Mouse (Mus musculus) embryo, embryonic 9.5 days (tissue): ENCODE data around the gene Fnip1.

Source experiments
- DNase-seq: peaks from one replicate; pipeline ENCODE4 v3.0.0-alpha.2; 2017; ENCODE audit errors: extremely low spot score

Fnip1 gene

DNA sequence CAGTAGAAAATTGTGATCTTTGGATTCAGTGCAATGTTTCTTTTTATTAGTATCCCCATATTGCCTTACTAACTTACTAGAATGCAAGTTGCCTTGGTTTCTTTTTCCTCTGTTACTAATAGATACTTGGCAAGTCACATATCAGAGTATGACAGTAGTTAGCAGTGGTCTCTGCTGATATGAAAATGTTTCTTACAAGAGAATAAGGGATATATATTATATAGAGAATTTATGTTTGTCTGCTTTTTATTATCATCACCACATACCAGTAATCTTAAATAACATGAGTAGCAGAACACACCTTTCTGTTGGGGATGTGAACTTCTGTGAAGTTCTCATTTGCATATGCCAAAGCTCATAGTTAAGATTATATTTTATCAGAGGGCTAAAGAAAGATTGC, 104.4 kb downstream of the Fnip1 start:
- DNase-seq: no peak

DNA sequence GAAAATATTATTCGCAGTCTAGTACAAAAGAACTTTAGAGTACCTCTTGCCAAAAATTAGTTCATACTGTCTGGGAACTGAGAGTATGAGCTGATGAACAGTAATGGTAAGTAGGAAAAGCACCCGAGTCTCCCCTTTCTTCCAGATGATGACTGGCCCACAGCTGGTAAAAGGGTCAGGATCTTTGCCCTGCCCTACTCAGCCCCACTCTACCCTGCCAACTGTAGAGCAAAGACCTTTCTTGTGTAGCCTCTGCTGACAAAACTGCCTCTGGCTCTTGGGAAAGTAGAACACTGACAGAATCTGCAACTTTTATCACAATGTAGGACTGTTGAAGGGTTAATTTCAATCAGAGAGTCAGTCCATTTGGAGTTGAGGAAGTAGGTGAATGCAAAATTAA, 117.0 kb downstream of the Fnip1 start:
- no peak for DNase-seq

DNA sequence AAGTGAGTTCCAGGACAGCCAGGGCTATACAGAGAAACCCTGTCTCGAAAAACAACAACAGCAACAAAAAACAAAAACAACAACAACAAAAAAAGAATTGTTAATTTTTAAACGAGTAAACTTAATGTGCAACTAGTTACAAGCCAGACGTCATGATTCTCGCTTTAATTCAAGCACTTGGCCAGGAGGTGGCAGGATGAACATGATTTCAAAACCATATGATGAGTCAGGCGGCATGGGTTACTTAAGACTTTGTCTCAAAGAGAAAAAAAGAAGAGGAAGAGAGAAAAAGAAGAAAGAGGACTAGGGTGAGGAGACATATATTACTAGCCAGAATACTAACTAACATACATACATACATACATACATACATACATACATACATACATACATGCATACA, 124.8 kb downstream of the Fnip1 start:
- no peak for DNase-seq
